Mouse (Mus musculus): Measurements from ENCODE around the gene Olfr295.

The Olfr295 gene

DNA sequence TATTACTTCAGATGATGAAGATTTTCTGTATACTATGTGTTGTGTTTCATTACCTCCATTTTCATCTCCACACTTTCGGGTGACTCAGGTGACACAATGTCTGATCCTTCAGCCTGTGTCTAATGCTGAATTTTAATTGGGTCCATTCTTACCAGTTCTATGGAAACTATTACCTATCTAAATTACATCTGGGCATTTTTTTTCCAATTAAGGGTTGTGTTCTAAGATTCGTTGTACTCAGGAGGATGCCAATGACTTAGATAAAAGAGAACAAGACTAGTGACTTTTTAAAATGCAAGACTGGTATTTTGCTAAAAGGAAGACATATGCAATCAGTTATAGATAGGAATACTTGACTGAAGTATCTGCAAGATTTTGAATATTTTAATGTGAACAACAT lies at the start of gene Olfr295:
Olfr295 (plus strand) TSS at position 301 of the 400 bp plus-strand sequence.
- DNase-seq (ENCODE audit: low read depth, low spot score): no peak

DNA sequence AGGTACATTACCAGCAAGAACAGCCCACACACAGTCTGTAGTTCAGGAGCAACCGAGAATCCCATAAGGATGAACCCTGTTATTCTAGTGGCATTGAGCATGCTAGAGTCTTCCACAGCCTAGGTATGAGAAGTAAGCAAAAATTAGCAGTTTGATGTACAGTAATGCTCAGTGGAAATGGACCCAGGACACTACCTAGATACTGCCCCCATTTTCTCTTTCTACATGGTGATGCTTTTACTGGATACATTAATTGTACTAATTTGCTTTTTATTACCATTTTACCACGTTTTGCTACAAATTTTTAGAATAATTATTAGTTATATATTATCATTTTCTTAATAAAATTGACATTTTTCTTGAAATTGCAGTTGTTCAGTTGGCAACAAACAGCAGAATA lies 32.9 kb downstream of the Olfr295 start, which contains the start of gene Olfr294:
Olfr294 (minus strand) TSS at position 101 of the 400 bp plus-strand sequence.
- no peak for DNase-seq (ENCODE audit: low read depth, low spot score)

Data from embryo, embryonic 11.5 days (tissue).